Mouse (Mus musculus): ENCODE measurements around the gene Tbc1d1. TPM values are rescaled to one million over a fixed set of nuclear protein-coding genes. Genes with fewer than 3 reads are reported as not detected.
"Not testable (repeated sequence)": the region's sequence is repeated elsewhere in the genome, so short reads cannot be mapped to it uniquely, and the experiment has no call there.

The Tbc1d1 gene
- polyA plus RNA-seq, 1 experiment from 2014 or later = 38.3 TPM

- H3K4me2 ChIP-seq; H3K9me3 ChIP-seq (replicated peaks); H3K4me3 ChIP-seq; H3K27ac ChIP-seq (ENCODE audit: poor library complexity, severe bottlenecking); H3K9ac ChIP-seq; H3K27me3 ChIP-seq (replicated peaks); H3K36me3 ChIP-seq; ATAC-seq (ENCODE audit: insufficient number of reproducible peaks, low FRiP score): not testable (repeated sequence)
- peaks cover 30% of the 10 kb centered on the region for H3K4me1 ChIP-seq (replicated peaks)
Measured at GRCm38 (mm10) chr5:64360876-64361268, 204.8 kb downstream of the Tbc1d1 start.

GRCm38 (mm10) chr5:64363859-64364406 is 207.8 kb downstream of the Tbc1d1 start:
- no peak overlapping the region; the same call in 1 of the 2 replicates for H3K9ac ChIP-seq
- no peak overlapping the region for H3K4me3 ChIP-seq
- no peak overlapping the region for H3K27ac ChIP-seq (ENCODE audit: poor library complexity, severe bottlenecking)
- no peaks in the 10 kb centered on the region for H3K27me3 ChIP-seq (replicated peaks)
- no peak for ATAC-seq (ENCODE audit: insufficient number of reproducible peaks, low FRiP score)
- peaks cover 35% of the 10 kb centered on the region for H3K4me1 ChIP-seq (replicated peaks)
- no peaks in the 10 kb centered on the region; the same call in 1 of the 2 replicates for H3K36me3 ChIP-seq
- 78% methylated on average over 5 of the region's 5 CpGs for WGBS
- peaks cover 6% of the 10 kb centered on the region; the same call in 1 of the 2 replicates for H3K9me3 ChIP-seq (replicated peaks)
- H3K4me2 ChIP-seq = no peak overlapping the region

GRCm38 (mm10) chr5:64364432-64365125 is 208.5 kb downstream of the Tbc1d1 start:
- no peak overlapping the region for H3K27ac ChIP-seq (ENCODE audit: poor library complexity, severe bottlenecking)
- no peaks in the 10 kb centered on the region; the same call in 1 of the 2 replicates for H3K36me3 ChIP-seq
- WGBS = 48% methylated on average over 7 of the region's 7 CpGs
- peaks cover 6% of the 10 kb centered on the region; the same call in 1 of the 2 replicates for H3K9me3 ChIP-seq (replicated peaks)
- no peak for ATAC-seq (ENCODE audit: insufficient number of reproducible peaks, low FRiP score)
- H3K4me2 ChIP-seq = no peak overlapping the region
- peaks cover 31% of the 10 kb centered on the region for H3K4me1 ChIP-seq (replicated peaks)
- no peaks in the 10 kb centered on the region for H3K27me3 ChIP-seq (replicated peaks)
- no peak overlapping the region for H3K4me3 ChIP-seq
- H3K9ac ChIP-seq = no peak overlapping the region; the same call in 1 of the 2 replicates

GRCm38 (mm10) chr5:64365187-64366066 is 209.3 kb downstream of the Tbc1d1 start:
- Histone ChIP-seq H3K27me3 (replicated peaks) (no peaks in the 10 kb centered on the region), H3K36me3 (no peaks in the 10 kb centered on the region; the same call in 1 of the 2 replicates), H3K4me3 (no peak overlapping the region), H3K4me2 (no peak overlapping the region), H3K9me3 (replicated peaks) (peaks cover 6% of the 10 kb centered on the region; the same call in 1 of the 2 replicates), H3K9ac (no peak overlapping the region), H3K4me1 (replicated peaks) (peaks cover 26% of the 10 kb centered on the region), H3K27ac (ENCODE audit: poor library complexity, severe bottlenecking) (no peak overlapping the region)
- 87% methylated on average over 11 of the region's 11 CpGs for WGBS
- no peak for ATAC-seq (ENCODE audit: insufficient number of reproducible peaks, low FRiP score)

- H3K27ac ChIP-seq (ENCODE audit: poor library complexity, severe bottlenecking) = no peak overlapping the region
- no peak overlapping the region for H3K9ac ChIP-seq
- no peak overlapping the region for H3K4me3 ChIP-seq
- peaks cover 6% of the 10 kb centered on the region; the same call in 1 of the 2 replicates for H3K9me3 ChIP-seq (replicated peaks)
- no peak overlapping the region for H3K4me2 ChIP-seq
- H3K36me3 ChIP-seq = no peaks in the 10 kb centered on the region; the same call in 1 of the 2 replicates
- no peak for ATAC-seq (ENCODE audit: insufficient number of reproducible peaks, low FRiP score)
- whole genome bisulfite sequencing = 86% methylated on average over 9 of the region's 9 CpGs
- no peaks in the 10 kb centered on the region for H3K27me3 ChIP-seq (replicated peaks)
- H3K4me1 ChIP-seq (replicated peaks) = peaks cover 23% of the 10 kb centered on the region
Measured at GRCm38 (mm10) chr5:64366113-64366512, 210.0 kb downstream of the Tbc1d1 start.

- Histone ChIP-seq H3K4me1 (replicated peaks) (peaks cover 23% of the 10 kb centered on the region), H3K4me2 (no peak overlapping the region), H3K36me3 (no peaks in the 10 kb centered on the region), H3K9me3 (replicated peaks) (peaks cover 3% of the 10 kb centered on the region; the same call in 1 of the 2 replicates), H3K4me3 (no peak overlapping the region), H3K9ac (no peak overlapping the region), H3K27ac (ENCODE audit: poor library complexity, severe bottlenecking) (no peak overlapping the region), H3K27me3 (replicated peaks) (no peaks in the 10 kb centered on the region)
- WGBS = 22% methylated on average over 8 of the region's 8 CpGs
- ATAC-seq (ENCODE audit: insufficient number of reproducible peaks, low FRiP score) = peak; percentile 56; the same call in 1 of the 2 replicates
Measured at GRCm38 (mm10) chr5:64367426-64367825, 211.3 kb downstream of the Tbc1d1 start.

GRCm38 (mm10) chr5:64371331-64371831 is 215.3 kb downstream of the Tbc1d1 start:
- Histone ChIP-seq H3K27me3 (replicated peaks) (no peaks in the 10 kb centered on the region), H3K4me1 (replicated peaks) (peaks cover 19% of the 10 kb centered on the region), H3K4me2 (no peak overlapping the region), H3K36me3 (no peaks in the 10 kb centered on the region), H3K4me3 (no peak overlapping the region), H3K27ac (ENCODE audit: poor library complexity, severe bottlenecking) (no peak overlapping the region), H3K9ac (no peak overlapping the region), H3K9me3 (replicated peaks) (no peaks in the 10 kb centered on the region)
- no peak for ATAC-seq (ENCODE audit: insufficient number of reproducible peaks, low FRiP score)

GRCm38 (mm10) chr5:64372292-64372961 is 216.3 kb downstream of the Tbc1d1 start:
- Histone ChIP-seq H3K36me3 (no peaks in the 10 kb centered on the region), H3K4me1 (replicated peaks) (peaks cover 18% of the 10 kb centered on the region), H3K9ac (no peak overlapping the region), H3K4me2 (no peak overlapping the region), H3K27ac (ENCODE audit: poor library complexity, severe bottlenecking) (no peak overlapping the region), H3K9me3 (replicated peaks) (no peaks in the 10 kb centered on the region), H3K27me3 (replicated peaks) (no peaks in the 10 kb centered on the region), H3K4me3 (no peak overlapping the region)
- ATAC-seq (ENCODE audit: insufficient number of reproducible peaks, low FRiP score) = no peak
- WGBS = 84% methylated on average over 13 of the region's 13 CpGs

- ATAC-seq (ENCODE audit: insufficient number of reproducible peaks, low FRiP score) = no peak
- Histone ChIP-seq H3K4me2 (no peak overlapping the region), H3K36me3 (no peaks in the 10 kb centered on the region), H3K4me1 (replicated peaks) (peaks cover 10% of the 10 kb centered on the region; the same call in 1 of the 2 replicates), H3K27ac (ENCODE audit: poor library complexity, severe bottlenecking) (no peak overlapping the region), H3K27me3 (replicated peaks) (no peaks in the 10 kb centered on the region), H3K9ac (no peak overlapping the region), H3K4me3 (no peak overlapping the region), H3K9me3 (replicated peaks) (no peaks in the 10 kb centered on the region)
- 90% methylated on average over 5 of the region's 5 CpGs for WGBS
Measured at GRCm38 (mm10) chr5:64373695-64374094, 217.6 kb downstream of the Tbc1d1 start.

- Histone ChIP-seq H3K9me3 (replicated peaks) (no peaks in the 10 kb centered on the region), H3K4me2 (no peak overlapping the region), H3K36me3 (no peaks in the 10 kb centered on the region), H3K9ac (no peak overlapping the region), H3K27ac (ENCODE audit: poor library complexity, severe bottlenecking) (no peak overlapping the region), H3K4me1 (replicated peaks) (peaks cover 25% of the 10 kb centered on the region), H3K4me3 (no peak overlapping the region), H3K27me3 (replicated peaks) (no peaks in the 10 kb centered on the region)
- no peak for ATAC-seq (ENCODE audit: insufficient number of reproducible peaks, low FRiP score)
- 66% methylated on average over 3 of the region's 3 CpGs for WGBS
Measured at GRCm38 (mm10) chr5:64375851-64376250, 219.7 kb downstream of the Tbc1d1 start.
